Mouse (Mus musculus) ovary, postnatal 14 days (tissue): ENCODE measurements at regions not wholly inside any gene's neighbourhood (a gene's known extent, or its start where the extent isn't known, plus 50 kb on each side); places are given as distances from the start of the nearest gene placed in this dataset.

ENCODE experiments used
- DNase-seq: peaks from one replicate; pipeline ENCODE4 v3.0.0; 2022; ENCODE audit warnings: low spot score

DNA sequence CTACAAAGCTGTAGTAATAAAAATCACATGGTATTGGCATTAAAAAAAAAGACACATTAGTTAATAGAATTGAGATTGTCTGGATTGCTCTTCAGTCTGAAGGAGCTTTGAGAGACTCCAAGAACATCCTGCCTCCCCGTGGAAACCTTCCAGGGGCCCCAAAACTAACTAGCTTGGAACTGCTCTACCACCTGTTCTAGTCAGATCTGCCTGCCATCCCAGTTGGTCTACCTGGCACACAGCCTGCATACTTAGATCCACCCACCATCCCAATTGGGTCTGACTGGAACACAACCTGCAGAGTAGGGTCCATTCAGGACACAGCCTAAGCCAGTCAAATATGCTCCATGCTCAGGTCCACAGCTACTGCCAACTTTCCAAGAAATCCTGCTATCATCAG is 503.6 kb downstream of the Rapgef2 start:
- DNase-seq, result no peak

DNA sequence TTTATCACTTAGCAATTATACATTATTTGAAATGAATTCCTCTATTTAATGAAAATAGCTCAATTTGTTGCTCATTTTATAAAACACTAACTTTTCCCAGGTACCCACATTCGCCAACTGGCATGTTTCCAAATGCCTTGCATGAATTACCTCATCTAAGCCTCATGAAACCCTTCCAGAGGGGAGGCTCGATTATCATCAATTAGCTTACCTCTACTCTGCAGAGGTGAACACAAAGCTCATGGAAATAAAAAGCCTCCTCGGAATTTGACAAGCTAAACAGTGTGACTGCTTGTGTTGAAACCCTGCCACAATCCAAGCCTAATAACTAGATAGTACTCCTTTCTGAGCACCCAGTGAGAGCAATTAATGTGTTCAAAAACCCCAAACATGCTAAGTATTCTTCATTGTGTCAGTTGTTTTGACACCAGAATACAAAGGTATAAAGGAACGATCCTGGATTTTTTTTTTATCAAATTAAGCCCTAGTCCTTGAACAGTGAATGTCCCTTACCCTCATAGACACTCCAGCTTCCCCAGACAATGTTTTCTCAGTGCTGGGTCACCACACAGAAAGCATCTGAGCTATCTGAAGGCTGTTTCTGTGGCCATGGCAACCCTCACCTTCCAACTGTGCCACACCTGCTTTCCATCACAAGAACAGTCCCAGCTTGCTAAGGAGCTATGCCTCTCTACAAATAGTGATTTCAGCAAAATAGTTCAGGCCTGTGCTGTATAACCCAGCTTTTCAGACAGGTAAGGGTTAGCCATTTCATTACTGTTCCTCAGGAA is 530.4 kb downstream of the Rapgef2 start:
- DNase-seq, result no peak

DNA sequence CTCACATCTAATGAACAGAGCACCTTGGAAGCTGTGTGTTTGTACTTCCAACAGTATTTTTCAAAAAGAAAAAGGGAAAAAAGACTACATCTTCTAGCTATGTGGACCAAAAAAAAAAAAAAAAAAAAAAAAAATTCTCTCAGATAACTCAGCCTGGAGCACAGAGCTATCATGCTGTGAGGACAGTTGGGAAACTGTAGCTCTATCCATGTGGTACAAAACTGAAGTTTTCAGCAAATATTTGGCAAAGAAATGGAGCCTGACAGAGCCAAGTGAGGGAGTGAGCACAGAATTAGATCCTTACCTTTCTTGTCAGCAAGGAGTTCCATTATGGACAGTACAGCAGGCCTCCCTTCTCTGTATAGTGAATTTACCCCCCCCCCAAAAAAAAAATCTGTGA is 550.2 kb downstream of the Rapgef2 start:
- DNase-seq, result no peak

DNA sequence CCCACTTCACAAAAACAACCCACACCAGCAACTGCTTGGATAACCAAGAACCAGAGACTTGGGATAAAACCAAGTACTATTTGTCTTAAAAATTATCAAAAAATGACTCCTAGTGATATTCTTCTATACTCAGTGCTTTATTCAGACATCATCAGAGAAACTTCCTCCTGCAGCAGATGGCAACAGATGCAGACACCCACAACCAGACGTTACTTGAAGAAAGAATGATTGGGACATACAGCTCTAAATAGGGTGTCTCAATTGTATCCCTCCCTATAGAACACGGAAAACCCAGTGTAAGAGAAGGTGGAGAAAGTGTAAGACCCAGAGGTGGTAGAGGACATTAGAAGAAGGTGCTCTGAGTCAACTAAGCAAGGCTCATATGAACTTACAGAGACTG is 569.6 kb downstream of the Rapgef2 start:
- DNase-seq, result no peak

DNA sequence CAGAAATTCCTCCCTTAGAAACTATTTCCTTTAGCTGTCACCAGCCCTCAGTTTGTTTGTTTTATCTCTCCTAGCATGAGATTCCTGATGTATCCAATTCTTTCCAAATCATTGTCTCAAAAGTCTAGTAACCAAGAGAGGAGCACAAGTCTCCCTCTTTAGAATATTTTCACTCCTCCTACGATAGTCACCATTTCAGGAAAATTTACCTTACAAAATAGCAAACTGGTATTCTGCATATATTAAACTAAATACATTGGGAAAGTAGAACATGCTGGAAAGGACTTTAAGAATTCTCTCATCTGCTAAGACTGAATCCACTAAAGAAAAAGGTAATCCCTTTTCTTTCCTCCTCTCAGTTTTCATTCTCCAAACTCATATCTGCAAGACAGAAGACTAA is 578.6 kb downstream of the Rapgef2 start:
- no peak for DNase-seq

DNA sequence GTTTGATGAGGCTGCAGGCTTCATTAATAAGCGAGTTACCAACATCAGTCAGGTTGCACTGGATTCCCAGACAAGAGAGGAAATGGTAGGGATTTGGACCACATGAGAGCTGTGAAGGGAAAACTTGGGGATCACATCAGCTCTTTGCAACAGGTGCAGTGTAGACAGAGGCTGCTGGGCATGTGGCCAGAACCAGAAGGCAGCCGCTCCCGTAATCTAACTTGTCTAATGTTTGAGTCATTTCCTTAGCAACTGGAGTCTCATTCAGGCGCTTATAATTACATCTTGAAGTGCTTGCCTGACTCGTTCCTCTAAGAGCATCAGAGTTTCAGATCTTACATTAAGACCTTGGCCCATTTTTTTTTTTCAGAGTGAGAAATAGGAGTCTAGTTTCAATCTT is 587.4 kb downstream of the Rapgef2 start:
- DNase-seq, result no peak

DNA sequence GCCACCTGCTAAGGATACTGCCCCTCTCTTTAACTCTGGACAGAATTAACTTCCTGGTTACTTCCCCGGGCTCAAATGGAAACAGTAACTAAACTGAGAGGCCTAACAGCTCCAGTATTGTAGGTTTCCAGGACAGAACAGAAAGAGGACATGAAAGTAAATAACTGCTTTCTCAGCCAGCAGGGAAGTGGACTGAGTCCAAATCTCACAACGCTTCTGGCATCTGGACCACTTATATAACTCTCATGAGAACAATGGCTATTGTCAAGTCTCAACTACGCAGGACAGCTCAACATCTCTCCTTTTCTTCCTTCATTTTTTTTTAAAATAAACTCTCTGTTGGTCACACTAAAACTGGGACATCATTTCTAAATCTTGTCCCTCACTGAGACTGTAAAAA is 594.8 kb downstream of the Rapgef2 start:
- no peak for DNase-seq

DNA sequence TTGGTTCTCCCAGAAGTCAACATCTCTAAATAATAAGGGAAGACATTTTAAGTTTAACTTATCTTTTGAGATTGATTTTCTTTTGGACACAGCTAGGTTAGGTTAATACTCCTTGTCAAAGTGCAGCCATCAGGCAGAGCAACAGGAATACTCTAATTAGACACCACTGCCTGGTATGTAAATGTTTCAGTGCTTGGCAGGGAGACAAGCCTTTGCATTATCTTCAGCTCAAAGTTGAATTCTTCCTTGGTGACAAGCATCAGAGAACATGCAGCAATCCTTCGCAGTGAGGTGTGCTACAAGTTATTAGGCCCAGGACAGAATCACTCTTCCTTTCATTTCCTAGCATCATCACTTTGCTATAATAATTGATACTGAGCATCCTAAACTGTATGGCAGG is 608.7 kb downstream of the Rapgef2 start:
- DNase-seq, result no peak

DNA sequence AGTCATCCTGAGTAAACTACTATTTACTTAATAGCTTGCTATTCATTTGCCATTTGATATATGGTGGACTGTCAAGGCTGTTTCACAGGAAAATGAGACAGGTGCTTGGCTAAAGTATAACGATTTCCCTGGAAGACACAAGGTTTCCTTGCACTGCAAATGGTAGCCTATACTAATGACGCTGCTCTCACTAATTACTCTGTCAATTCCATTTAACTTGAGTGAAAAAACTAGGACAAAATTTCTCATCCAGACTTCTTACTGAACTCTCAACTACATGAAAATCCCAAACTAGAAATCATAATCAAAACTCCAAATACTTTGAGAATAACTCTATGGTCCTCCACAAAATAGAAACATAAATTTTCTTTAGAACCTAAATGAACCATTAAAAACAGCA is 609.5 kb downstream of the Rapgef2 start:
- no peak for DNase-seq

DNA sequence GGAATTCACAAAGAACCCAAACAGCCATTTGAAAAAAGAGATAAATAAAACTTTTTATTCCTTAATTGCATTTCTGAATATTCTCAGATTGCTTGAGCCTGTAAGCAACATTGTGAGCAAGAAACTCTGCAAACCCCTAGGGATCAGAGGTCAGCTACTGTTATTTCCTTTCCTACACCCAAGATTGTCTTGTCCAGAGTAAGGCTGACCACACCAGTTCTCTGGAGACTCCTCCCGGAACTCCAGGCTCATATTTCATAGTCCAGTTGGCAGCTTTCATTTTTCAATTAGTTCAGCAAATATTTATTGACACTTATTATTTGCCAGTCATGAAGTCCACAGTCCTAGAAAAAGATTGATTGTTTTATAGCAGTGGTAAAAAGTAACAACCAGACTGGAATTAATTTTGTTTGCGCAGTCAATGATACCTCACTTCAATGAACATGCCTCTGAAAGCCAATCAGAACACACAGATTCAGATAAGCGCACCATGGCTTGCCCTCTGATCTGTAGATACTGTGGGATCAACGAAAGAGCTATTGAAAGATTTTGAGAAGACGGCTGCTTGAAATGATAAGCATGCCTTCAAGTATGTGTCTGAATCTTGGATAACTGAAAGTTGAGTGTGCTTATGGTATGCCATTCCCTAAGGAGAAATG is 611.7 kb downstream of the Rapgef2 start:
- DNase-seq, result no peak

DNA sequence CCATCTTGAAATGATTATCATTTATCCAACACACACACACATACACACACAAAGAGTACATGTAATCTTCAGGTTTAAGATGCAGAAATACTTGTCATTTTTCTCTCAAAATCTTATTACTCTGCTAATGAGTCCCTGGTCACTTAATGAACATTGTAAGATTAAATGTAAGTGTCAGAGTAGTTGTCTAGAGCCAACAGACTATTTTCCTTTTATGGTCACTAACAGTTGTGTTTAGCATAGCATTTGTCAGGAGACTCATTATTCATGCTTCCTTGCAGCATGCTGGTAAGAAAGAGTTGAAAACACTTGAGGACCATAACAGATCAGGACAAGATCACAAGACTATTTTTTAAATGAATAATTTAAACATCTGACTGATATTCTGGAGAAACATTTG is 618.3 kb downstream of the Rapgef2 start:
- no peak for DNase-seq

DNA sequence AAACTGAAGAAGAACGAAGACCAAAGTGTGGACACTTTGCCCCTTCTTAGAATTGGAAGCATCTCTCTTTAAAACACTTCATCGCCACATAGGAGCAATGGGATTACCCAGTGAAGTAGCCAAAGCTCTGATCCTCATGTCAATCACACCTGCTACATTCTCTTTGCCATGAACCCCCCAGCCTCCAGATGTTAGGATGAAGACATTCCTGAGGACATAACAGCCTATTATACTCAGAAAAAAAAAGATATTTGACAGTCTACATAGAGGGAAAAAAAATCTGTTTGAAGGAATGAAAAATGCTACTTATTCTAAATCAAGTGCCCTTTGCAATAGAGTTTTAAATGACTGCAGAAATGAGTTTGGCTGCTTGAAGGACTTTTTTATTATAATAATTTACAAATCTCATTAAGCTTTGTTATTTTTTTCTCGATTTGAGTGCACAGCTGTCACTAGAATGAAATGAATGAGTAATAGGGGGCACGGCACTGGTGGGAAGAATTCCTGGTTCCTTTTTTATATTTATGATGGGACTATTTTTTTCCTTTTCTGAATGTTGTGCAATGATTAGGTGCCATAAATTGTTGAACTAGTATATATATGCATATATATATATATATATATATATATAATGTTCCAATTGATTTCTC is 618.8 kb downstream of the Rapgef2 start:
- DNase-seq, result no peak

DNA sequence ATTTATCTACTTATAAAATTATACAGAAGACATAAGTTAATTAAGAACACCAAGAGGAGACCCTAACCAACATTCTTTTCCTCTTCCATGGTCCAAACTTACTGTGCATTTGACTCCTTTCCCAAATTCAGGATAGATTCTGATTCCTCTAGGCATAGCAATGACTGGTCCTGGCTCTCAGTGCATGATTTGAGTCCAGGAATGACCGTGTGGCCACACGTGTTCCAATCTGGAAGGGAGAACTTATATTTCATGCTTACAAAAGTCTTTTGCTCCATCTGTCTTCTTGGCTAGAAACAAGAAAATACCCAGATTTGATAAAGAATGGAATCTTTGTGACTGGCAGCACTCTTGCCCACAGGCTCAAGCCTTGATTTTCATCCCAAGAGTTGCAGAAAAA is 638.2 kb downstream of the Rapgef2 start:
- DNase-seq, result no peak

DNA sequence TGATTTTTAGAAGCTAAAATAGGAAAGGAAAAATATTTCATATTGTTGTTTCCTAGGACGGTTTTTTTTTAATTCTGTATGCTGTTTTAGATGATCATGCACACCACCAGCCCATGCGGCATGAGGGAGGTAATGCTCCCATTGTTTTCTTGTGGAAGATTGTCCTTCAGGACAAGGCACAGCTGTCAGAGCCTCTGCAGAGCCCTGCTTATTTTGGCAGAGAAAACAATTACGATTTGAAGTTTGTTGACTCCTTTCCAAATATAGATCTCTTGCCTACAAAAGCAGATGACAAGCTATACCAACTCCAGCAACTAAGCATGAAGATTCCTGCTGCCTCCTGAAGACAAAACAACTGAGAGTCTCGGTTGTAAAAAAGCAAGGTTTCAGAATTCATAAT is 650.9 kb downstream of the Rapgef2 start:
- no peak for DNase-seq

DNA sequence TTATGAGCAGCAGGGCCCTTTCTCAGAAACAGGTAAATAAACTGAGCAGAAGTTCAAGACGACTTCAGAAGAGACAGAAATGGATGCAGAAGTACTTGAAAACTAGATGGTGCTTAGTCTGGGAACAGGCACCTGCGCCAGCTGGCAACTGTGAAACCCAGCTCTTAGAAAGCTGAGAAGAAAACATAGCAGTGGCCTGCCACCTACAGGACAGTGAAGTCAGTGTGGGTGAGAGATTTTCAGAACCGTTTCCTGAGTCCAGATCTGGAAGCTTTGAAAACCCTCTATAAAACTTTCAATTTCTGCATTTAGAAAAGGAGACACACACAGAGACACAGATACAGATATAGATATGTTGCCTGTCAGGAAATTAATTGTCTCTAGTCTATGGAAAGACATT is 667.4 kb downstream of the Rapgef2 start:
- DNase-seq, result peak; percentile 4

DNA sequence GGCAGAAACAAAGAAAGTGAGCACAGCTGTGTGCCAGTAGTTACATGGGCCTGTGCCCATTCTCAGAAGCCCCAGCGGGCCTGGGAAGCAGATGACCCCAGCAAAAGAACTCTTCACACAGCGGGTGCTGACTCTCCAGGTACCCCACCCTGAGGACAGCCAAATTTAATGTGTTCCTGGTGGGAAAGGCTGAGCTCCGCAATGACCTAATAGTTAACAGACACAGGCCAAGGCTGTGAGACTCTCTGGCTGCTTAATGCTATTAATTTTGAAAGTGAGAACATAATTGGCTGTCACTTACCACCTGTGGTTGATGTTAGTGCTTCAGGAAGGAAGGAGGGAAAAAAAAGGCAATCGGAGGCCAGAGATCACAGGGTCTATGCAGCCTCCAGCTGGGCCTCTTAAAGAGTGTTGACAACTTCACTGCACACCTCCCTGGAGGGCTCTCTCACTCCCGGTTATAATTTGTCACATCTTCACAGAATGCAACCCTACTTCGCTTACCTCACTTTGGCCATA is 691.5 kb downstream of the Rapgef2 start:
- DNase-seq, result no peak

DNA sequence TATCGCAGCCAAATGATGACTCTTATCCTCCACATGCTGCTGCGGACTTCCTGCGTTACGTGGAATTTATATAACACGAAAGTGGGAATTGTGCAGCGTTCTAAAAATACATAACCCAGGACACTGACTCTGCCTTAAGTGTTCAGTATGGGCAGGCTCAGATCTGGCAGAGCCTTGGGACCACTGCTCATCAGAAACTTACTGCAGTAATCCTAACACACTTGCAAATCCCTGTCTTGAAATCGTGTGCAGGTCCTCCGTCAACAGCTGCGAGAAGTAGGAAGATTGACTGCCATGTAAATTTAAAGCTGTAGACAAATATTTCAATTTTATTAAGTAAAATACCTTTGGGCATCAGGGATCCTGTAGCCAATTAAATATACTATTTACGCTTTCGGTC is 692.0 kb downstream of the Rapgef2 start:
- DNase-seq, result no peak

DNA sequence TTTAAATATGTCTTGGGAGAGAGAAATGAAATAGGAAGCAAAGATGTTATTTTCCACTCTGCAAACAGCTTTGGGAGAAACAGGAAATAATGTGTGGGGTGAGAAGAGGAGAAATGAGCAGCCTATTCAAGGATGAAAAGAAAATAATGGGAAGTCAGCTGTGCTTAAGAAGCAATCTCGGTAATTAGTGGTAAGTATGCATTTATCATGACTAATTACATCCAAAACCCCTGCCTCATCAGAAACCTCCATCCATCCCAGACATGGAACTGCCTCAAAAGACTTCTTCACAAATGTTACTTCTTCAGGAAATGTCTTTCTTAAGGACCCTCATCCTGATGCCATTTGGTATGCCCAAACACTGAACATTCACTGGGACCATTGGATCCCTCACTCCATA is 699.7 kb downstream of the Rapgef2 start:
- DNase-seq, result no peak

DNA sequence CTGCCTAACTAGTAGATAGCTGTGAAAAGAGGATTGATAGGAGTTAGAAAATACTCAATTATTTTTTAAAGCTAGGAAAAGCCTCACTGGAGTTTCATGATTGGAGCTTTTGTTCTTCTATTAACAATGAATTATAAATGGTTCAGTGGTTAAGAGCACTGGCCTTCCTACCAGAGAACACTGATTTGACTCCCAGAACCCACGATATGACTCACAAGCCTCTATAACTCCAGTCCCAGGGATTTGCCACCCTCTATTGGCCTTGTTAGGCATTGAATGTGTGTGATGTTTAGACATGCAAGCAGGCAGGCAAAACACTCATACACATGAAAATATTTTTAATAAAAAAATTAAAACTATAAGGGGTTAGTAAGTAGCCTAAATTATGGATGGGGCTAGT is 704.4 kb downstream of the Rapgef2 start:
- peak; percentile 2 for DNase-seq

DNA sequence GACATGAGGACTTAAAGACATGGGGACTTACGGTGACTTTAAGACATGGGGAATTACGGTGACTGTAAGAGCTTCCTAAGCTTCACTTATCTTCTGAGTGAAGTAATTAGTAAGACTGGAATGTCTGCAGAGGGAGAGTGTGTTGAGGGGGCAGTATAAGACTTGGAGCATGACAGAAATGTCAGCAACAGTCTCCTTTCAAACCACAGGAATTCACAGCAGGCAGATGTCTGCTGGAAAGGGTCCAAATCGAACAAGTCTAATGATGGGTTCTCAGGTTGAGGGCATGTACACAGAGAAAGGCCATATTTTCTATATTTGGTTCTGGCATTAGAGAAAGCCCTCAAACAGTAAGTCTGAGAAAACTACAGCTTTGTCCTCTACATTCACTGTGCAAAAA is 705.2 kb downstream of the Rapgef2 start:
- DNase-seq, result no peak

DNA sequence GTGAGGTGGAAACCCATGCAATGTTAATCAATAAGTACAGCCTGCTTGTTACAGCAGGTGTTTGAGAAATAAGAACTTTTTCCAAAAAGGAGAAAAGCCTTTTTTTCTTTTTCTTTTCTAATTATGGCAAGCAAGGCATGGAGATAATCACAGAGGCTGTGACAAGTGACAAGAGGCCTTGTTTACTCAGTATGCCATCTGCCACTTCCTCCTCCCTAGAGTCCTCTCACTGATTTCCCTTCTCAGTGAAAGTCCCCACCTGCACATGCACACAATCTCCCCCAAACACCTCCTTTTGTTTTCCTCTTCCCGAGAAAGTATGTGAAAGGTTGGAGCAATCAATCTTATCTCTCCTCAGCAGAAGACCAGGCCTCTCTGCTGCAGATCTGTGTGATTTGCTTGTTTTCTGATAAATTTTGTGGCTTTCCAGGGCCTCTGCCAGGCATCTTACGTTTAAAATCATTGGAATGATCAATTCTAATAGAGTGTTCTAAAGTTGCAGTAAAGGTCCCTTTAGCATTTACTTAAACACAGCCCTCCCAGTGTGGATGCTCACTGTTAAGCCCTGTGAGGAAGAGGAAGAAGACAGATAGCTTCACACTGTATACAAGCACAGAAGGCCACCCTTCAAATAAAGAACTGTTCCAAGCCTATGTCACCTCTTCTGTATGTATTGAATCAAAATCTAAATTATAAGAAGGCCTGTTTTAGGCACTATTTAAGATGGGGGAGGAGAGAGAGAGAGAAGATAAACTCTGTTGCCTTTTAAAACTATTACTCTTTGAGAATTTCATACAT is 710.5 kb downstream of the Rapgef2 start:
- DNase-seq, result no peak

DNA sequence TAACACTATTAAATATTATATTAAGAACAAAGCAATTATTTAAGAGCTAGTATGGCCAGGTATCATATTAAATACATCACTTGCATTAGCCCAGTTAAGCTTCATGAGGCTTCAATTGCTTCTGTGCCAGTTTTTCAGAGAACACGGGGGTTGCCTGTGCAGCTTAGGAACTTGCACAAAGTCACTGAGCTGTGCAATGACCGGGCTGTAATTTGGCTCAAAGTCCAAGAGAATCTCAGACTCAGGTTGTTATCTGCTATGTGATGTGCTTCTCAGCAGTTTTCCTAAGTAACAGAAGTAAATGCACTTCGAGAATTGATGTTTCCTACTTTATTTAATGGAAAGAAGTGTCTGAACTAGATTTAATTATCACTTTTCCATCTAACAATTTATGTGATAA is 711.5 kb downstream of the Rapgef2 start:
- DNase-seq, result no peak
